Mouse (Mus musculus) heart, adult 18-20 months (tissue): ENCODE measurements around the gene Gch1. TPM values are rescaled to one million over a fixed set of nuclear protein-coding genes. Genes with fewer than 3 reads are reported as not detected.

ENCODE experiments used
- DNase-seq, 2 experiments: peaks; one replicate each; pipeline ENCODE4 v3.0.0; 2021 to 2022; ENCODE audit warnings: mixed read lengths in 1 of 2
- long read RNA-seq, 2 experiments: library from polyadenylated mRNA; stranded (forward); transcript quantifications; one replicate each; pipeline ENCODE4 v2.0.0; 2021
- total RNA-seq, 2 experiments: library from RNA; stranded (reverse); gene quantifications; 2 replicates each; pipeline ENCODE4 v1.2.3; 2021

Gch1 gene
- 1 to 10 TPM; 5.8 to 6.9 TPM for total RNA-seq
- long read RNA-seq, experiment 1, partial matches to known transcripts = 0 of 7 reads
- long read RNA-seq, experiment 1, other reads (novel, unspliced or antisense) = 3 of 7 reads
- long read RNA-seq, experiment 2, transcript Gch1-201 (6 exons, 2,775 nt) = major isoform, 9 of 14 reads
- long read RNA-seq, experiment 2, partial matches to known transcripts = 0 of 14 reads
- long read RNA-seq, experiment 2, other reads (novel, unspliced or antisense) = 5 of 14 reads

DNA sequence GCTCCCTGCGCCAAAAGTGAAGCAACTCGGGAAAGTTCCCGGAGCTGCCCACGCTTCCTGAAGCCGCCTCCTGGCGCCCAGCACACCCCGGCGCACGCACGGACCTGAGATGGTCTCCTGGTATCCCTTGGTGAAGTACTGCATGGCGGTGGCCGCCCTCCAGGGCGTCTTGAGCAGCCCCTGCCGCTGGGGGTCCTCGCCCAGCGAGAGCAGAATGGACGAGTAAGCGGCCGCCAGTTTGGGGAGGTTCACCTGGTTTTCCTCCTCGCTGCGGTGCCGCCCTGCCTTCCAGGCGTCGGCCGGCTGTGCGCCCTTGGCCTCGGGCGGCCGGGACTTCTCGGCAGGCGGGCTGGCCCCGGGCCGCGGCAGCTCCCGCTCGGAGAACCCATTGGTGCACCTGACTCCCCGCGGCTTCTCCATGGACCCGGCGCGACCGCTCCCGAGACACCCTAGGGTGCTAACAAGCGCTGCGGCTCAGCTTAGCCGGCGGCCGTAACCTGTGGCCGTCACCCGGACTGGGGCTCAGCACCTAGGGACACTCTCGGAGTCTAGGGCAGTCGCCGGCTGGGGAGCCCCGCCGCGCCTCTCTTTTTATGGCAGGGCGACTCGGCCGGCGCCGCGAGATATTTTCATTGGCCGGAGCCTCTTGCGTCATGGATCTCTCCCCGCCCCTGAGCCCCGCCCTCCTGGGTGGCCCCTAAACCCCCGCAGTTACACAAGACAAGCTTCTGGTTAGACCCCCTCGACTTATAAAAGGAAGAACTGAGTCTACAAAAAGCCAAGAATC lies at the start of gene Gch1:
Gene Gch1 (minus strand): TSS at position 566 of the 787 bp plus-strand sequence.
- DNase-seq = peak; percentile 91 to 92

- DNase-seq = no peak
Observed at GRCm38 (mm10) chr14:47237286-47237685, 48.1 kb upstream of the Gch1 start.

DNA sequence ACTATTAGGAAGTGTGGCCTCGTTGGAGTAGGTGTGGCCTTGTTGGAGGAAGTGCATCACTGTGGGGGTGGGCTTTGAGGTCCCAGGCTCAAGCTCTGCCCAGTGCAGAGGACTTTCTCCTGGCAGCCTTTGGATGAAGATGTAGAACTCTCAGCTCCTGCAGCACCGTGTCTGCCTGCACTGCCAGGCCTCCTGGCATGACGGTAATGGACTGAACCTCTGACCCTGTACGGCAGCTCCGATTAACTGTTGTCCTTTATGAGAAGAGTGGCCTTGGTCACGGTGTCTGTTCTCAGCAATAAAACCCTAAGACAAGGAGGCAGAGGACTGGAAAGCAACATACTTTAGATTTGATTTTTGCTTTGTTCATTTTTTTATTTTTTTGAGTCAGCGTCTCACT lies 47.3 kb upstream of the Gch1 start:
- no peak for DNase-seq

DNA sequence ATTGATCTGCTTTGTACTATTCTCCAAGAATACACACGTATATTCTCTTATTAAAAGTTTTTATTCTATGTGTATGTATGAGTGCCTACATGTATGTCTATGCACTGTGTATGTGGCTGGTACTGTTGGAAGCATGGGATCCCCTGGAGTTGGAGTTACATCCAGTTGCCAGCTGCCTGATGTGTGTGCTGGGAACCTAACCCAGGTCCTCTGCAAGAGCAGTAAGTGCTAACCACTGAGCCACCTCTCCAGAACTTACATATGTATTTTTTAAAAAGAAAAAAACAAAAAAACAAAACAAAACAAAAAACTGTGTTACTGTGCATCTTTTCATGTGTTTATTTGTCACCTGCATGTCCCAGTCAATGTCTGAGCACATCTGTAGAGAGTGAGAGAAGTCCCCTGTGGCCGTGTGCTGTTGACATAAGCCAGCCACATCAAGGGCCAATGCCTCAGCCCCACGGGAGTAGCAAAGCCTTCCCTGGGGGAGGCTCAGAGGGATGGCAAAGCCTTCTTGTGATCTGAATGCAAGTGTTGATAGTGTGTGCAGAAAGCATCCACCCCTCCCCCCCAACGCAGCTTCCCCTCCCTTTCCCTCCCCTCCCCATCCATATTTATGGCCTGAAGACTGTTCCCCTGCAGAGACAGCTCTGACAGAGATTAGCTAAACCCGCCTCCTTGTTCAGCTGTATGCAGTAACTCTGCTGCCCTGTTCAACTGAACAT lies 45.5 kb upstream of the Gch1 start:
- no peak for DNase-seq

- DNase-seq = no peak
Observed at GRCm38 (mm10) chr14:47234032-47234431, 44.8 kb upstream of the Gch1 start.

DNA sequence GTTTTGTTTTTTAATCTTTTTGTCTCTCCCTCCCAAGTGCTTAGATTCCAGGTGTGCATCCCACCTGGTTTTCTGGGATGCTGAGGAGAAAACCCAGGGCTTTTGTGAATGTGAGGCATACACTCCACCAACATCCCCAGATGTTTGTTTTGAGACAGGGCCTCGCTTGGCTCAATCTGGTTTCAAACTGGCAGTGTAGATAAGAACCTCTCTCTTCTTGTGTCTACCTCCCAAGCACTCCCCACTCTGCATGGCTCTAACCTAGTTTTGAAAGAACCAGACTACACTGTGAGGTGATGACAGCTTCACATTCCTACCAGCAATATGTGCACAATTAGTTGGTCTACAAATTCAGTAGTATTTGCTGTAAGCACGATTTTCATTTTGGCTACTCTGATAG lies 44.4 kb upstream of the Gch1 start:
- no peak for DNase-seq

- DNase-seq = peak in 1 of 2 experiments; percentile 17
Observed at GRCm38 (mm10) chr14:47229796-47230376, 40.7 kb upstream of the Gch1 start.

- no peak for DNase-seq
Observed at GRCm38 (mm10) chr14:47225931-47226330, 36.7 kb upstream of the Gch1 start.

DNA sequence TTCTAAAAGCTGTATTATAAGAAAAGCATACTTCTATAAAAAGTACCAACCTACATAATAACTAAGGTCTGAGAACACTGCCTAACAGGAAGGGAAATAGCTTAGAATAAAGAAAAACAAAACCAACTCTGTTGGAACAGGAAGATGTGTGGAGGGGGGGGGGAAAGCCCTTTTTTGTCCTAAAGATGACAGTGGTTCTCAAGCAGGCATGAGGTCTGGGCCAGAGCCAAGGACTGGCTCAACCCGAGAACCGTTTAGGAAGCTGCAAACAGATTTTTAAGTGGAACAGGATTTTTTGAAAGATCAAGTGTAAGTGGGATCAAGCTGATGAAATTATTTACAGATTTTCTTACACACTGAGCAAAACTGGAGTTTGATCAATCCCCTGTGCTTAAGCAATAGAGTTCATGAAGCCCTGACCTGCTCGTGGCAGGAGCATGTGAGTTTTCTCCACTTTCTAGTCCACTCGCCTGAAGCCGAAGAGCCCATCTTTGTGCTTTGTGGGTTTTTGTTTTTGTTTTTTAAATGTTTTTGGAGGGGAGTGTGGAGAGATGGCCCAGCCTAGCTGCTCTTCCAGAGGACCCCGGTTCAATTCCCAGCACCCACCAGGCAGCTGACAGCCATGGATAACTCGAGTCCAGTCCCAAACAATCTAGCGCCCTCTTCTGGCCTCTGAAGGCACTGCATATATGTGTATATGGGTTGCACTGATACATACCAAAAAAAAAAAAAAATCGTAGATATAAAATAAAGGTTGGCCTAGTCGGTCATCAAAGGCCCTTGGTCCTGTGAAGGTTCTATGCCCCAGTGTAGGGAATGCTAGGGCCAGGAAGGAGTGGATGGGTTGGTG lies 35.5 kb upstream of the Gch1 start:
- no peak for DNase-seq

GRCm38 (mm10) chr14:47222631-47223450 lies 33.6 kb upstream of the Gch1 start:
- DNase-seq = no peak

- no peak for DNase-seq
Observed at GRCm38 (mm10) chr14:47221567-47221966, 32.4 kb upstream of the Gch1 start.

DNA sequence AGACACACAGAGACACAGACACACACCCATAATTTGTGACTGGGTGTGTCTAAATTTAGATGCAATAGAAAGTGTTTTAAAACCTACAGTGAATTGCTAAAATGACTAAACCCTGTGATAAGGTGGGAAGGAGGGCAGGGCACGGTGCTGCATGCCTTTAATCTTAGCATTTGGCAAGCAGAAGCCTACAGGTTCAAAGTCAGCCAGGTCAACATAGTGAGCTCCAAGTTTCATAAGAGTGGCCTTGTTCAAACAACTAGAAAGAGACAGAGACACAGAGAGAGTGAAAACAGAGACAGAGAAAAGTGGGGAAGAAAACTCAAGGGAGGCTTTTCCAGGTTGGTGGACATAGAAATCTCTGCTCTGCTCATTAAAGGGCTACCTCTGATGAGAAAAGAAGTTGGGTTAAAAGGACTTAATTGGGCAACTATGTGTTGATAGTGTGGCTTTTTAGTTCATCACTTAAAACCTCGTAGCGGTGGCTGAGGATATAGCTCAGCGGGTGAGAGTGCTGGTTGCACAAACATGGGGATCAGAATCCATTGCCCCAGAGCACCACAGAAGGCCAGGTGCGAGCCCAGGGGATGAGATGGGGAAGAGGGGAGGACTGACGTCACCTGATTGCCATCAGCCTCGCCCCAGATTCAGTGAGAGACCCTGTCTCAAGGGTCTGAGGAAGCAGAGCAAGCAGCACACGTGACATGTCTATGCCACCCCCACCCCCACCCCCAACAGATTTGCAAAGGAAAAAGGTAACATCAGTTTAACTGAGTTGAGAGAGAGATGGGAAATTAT lies 31.2 kb upstream of the Gch1 start:
- DNase-seq = no peak

DNA sequence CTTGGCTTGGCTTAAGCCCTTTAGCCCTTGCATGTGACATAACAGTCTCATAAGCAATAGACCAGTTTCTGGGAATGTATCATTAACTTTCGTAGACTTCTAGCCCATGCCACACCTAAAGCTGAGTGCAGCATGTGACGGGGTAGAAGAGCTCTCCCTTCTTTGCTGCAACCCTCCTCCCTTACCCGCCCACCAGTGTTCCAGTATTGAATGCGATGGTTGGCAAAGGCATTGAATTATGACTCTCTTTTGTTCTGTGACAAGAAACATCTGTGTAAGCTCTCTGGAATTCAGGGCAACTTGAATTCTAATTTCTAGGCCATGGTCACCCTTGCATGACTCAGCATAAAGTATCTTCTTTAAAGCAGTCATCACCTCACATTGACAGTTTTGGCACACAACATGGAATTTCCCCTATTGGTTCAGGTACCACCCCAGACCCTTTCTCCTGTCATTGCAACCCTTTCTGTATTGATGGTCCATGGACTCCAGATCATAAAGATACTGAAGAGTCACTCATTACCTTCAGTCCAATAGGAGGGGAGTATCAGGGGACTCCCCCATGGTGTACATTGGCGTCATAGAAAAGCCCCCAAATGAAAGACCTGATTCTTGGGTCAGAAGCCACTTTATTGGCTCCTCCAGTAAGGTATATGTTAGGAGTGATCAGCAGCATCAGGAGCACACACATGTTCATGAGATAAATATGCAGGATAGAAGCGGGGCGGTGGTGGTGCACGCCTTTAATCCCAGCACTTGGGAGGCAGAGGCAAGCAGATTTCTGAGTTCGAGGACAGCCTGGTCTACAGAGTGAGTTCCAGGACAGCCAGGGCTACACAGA lies 29.8 kb upstream of the Gch1 start:
- DNase-seq = no peak

DNA sequence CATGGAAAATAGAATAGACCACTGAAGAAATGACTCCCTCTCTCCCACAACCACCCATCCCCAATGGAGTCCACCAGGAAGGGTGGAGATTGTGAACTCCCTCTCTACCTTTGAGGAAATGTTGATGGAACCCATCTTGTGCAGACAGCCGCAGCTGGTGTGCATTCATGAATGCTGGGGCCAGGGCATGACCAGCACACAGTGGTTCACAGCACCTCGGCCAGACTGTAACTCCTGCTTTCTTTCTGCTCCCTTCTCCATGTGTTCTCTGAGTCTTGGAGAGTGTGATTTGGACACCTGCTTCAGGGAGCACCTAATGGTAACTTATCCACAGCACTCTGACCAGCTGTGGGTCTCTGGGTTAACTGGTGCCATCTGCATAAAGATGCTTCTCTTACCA lies 27.3 kb upstream of the Gch1 start:
- no peak for DNase-seq

DNA sequence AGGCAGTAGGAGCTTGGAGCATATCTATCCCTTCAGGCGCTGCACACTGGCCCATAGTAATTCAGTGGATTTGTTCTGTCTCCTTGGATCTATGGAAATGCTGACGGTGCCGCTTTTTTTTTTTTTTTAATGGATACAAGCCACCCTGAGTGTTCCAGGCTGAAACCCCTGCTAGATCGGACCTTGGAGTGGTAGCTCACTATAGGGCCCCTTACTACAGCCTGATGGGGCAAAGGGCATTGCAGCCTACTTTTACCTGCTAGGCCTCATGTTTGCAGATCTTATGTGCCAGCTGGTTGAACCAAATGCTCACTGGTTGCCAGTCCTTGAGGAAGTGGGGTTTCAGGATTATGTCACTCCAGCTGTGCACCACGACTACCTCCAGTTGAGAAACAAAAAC lies 25.2 kb upstream of the Gch1 start:
- no peak for DNase-seq

DNA sequence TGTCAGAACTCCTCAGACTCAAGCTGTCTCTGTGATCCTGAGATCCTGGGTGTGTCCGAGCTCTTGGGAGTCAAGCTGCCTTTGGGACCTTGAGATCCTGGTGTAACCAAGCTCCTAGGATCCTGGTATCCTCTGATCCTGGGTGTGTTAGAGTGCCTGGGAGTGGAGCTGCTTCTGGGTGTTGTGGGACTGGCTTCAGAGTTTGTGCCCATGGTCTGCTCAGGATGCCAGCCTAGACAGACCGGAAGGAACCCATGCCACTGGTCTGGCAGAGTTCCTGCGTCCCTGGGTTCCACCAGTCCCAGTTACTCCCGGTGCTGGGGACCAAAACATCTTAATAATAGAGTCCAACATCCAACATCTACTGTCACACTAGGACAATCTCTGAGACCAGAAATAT lies 24.1 kb upstream of the Gch1 start:
- DNase-seq = no peak

- DNase-seq = no peak
Observed at GRCm38 (mm10) chr14:47209669-47210164, 20.5 kb upstream of the Gch1 start.

DNA sequence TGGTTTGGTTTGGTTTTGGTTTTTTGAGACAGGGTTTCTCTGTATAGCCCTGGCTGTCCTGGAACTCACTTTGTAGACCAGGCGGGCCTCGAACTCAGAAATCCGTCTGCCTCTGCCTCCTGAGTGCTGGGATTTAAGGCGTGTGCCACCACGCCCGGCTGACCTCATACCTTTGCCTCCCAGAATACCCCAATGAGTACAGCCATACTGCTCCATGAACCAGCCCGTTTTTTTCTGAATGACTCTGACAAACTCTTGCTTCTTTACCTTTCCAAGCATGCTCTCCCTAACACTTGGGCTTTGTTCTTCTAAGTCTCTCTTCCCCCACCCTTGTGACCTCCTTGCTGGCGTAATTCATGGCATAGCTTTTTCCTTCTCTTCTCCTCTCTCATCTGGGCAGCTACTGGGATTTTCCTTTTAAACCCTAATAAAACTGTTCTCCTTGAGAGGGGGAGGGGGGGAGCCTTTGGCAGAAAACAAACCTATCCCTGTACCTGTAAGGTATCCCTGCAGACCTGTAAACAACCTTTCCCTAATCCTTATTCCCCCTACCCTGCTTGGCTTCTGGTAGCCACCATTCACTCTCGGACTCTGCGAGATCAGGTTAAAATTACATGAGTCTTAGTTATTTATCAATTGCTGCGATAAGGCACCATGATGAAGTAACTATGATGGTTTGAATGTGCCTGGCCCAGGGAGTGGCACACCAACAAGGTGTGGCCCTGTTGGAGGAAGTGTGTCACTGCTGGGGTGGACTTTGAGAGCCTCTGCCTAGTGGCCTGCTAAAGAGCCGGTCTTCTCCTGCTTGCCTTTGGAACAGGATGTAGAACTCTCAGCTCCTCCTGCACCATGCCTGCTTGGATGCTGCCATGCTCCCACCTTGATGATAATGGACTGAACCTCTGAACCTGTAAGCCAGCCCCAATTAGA lies 19.6 kb upstream of the Gch1 start:
- no peak for DNase-seq
